Mouse (Mus musculus) liver, embryonic 14.5 days (tissue): ENCODE data around the gene Polr3c.

Experiments
- CTCF ChIP-seq: IDR thresholded peaks from 2 replicates; pipeline ENCODE4 v1.5.1; 2016; ENCODE audit warnings: antibody characterized with exemption, low read depth, control low read depth
- EP300 ChIP-seq: IDR thresholded peaks from 2 replicates; pipeline ENCODE4 v1.6.1; 2016; ENCODE audit warnings: antibody characterized with exemption, low read depth

DNA sequence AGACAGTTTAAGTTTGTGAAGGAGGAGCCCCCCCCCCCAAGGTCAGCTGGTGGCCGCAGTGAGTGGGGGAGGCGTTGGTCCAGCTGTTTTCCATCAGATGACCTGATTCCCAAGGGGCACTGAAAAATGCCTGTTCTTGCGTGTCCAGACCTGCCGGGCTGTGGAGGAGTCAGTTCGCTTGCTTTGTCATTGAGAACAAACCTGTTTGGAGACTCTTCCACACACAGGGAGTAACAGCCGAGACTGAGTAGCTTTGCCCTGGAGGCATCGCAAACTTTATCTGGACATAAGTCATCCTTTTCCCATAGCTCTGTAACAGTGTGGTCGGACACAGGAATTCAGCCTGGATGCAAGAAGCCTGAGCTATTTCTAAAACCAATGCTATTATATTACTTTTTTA lies 53.0 kb downstream of the Polr3c start:
- TF ChIP-seq CTCF (no peak), EP300 (no peak)
